Mouse (Mus musculus): ENCODE measurements around the gene Dgka. TPM values are rescaled to one million over a fixed set of nuclear protein-coding genes. Genes with fewer than 3 reads are reported as not detected.

Gene Dgka
- polyA plus RNA-seq, 1 experiment from 2014 or later, result 6.8 TPM

GRCm38 (mm10) chr10:128704491-128705316 lies 40.0 kb downstream of the Dgka start, which contains the start of gene Cdk2:
TSS of gene Cdk2 (minus strand) at chr10:128705031.
- Histone ChIP-seq H3K4me3 (ENCODE audit: low read length) (peak within 1 kb of the TSS; percentile 94), H3K4me1 (ENCODE audit: insufficient read depth, low read length) (peaks cover 25% of the 10 kb centered on the region), H3K36me3 (ENCODE audit: insufficient read depth, low read length) (peaks cover 27% of the 10 kb centered on the region), H3K9ac (replicated peaks; ENCODE audit: low read length) (peak within 1 kb of the TSS; percentile 92), H3K4me2 (replicated peaks; ENCODE audit: low read depth, low read length) (peak within 1 kb of the TSS; percentile 85), H3K27ac (ENCODE audit: low read length) (peak within 1 kb of the TSS; percentile 99), H3K27me3 (ENCODE audit: insufficient read depth, low read length) (no peaks in the 10 kb centered on the region), H3K9me3 (ENCODE audit: low read length) (no peaks in the 10 kb centered on the region)
- under 1% methylated on average over 54 of the region's 62 CpGs for WGBS
- ATAC-seq (ENCODE audit: low FRiP score, low TSS enrichment), result peak; percentile 94

GRCm38 (mm10) chr10:128703895-128704294 lies 40.8 kb downstream of the Dgka start, which contains the start of gene Pmel:
TSS of gene Pmel (plus strand) at chr10:128704195.
- peak within 1 kb of the TSS; percentile 92 for H3K9ac ChIP-seq (replicated peaks; ENCODE audit: low read length)
- H3K27ac ChIP-seq (ENCODE audit: low read length), result peak within 1 kb of the TSS; percentile 99
- H3K4me1 ChIP-seq (ENCODE audit: insufficient read depth, low read length), result peaks cover 25% of the 10 kb centered on the region
- peak within 1 kb of the TSS; percentile 85 for H3K4me2 ChIP-seq (replicated peaks; ENCODE audit: low read depth, low read length)
- no peaks in the 10 kb centered on the region for H3K27me3 ChIP-seq (ENCODE audit: insufficient read depth, low read length)
- H3K36me3 ChIP-seq (ENCODE audit: insufficient read depth, low read length), result peaks cover 35% of the 10 kb centered on the region
- WGBS, result 3% methylated on average over 4 of the region's 4 CpGs
- ATAC-seq (ENCODE audit: low FRiP score, low TSS enrichment), result no peak
- H3K9me3 ChIP-seq (ENCODE audit: low read length), result no peaks in the 10 kb centered on the region
- H3K4me3 ChIP-seq (ENCODE audit: low read length), result peak within 1 kb of the TSS; percentile 94

- Histone ChIP-seq H3K27ac (ENCODE audit: low read length) (no peak overlapping the region), H3K9me3 (ENCODE audit: low read length) (no peaks in the 10 kb centered on the region), H3K4me2 (replicated peaks; ENCODE audit: low read depth, low read length) (no peak overlapping the region), H3K36me3 (ENCODE audit: insufficient read depth, low read length) (peaks cover 44% of the 10 kb centered on the region), H3K9ac (replicated peaks; ENCODE audit: low read length) (no peak overlapping the region), H3K27me3 (ENCODE audit: insufficient read depth, low read length) (no peaks in the 10 kb centered on the region), H3K4me3 (ENCODE audit: low read length) (no peak overlapping the region), H3K4me1 (ENCODE audit: insufficient read depth, low read length) (peaks cover 25% of the 10 kb centered on the region)
- WGBS, result 73% methylated on average over 6 of the region's 6 CpGs
- no peak for ATAC-seq (ENCODE audit: low FRiP score, low TSS enrichment)
Measured at GRCm38 (mm10) chr10:128702328-128703007, 42.2 kb downstream of the Dgka start.

GRCm38 (mm10) chr10:128700712-128701111 lies 43.9 kb downstream of the Dgka start:
- H3K9me3 ChIP-seq (ENCODE audit: low read length), result no peaks in the 10 kb centered on the region
- WGBS, result 97% methylated on average over 5 of the region's 5 CpGs
- H3K27ac ChIP-seq (ENCODE audit: low read length), result no peak overlapping the region
- no peaks in the 10 kb centered on the region for H3K27me3 ChIP-seq (ENCODE audit: insufficient read depth, low read length)
- no peak for ATAC-seq (ENCODE audit: low FRiP score, low TSS enrichment)
- H3K36me3 ChIP-seq (ENCODE audit: insufficient read depth, low read length), result peaks cover 47% of the 10 kb centered on the region
- no peak overlapping the region for H3K4me3 ChIP-seq (ENCODE audit: low read length)
- H3K9ac ChIP-seq (replicated peaks; ENCODE audit: low read length), result no peak overlapping the region
- H3K4me1 ChIP-seq (ENCODE audit: insufficient read depth, low read length), result peaks cover 25% of the 10 kb centered on the region
- H3K4me2 ChIP-seq (replicated peaks; ENCODE audit: low read depth, low read length), result no peak overlapping the region

GRCm38 (mm10) chr10:128699611-128700010 lies 45.0 kb downstream of the Dgka start:
- ATAC-seq (ENCODE audit: low FRiP score, low TSS enrichment), result no peak
- Histone ChIP-seq H3K9ac (replicated peaks; ENCODE audit: low read length) (no peak overlapping the region), H3K4me3 (ENCODE audit: low read length) (no peak overlapping the region), H3K9me3 (ENCODE audit: low read length) (no peaks in the 10 kb centered on the region), H3K27me3 (ENCODE audit: insufficient read depth, low read length) (no peaks in the 10 kb centered on the region), H3K27ac (ENCODE audit: low read length) (no peak overlapping the region), H3K4me1 (ENCODE audit: insufficient read depth, low read length) (peaks cover 26% of the 10 kb centered on the region), H3K36me3 (ENCODE audit: insufficient read depth, low read length) (peaks cover 47% of the 10 kb centered on the region), H3K4me2 (replicated peaks; ENCODE audit: low read depth, low read length) (no peak overlapping the region)
- WGBS, result 78% methylated on average over 11 of the region's 11 CpGs

GRCm38 (mm10) chr10:128699006-128699405 lies 45.6 kb downstream of the Dgka start:
- Histone ChIP-seq H3K9ac (replicated peaks; ENCODE audit: low read length) (no peak overlapping the region), H3K9me3 (ENCODE audit: low read length) (no peaks in the 10 kb centered on the region), H3K4me2 (replicated peaks; ENCODE audit: low read depth, low read length) (no peak overlapping the region), H3K4me3 (ENCODE audit: low read length) (no peak overlapping the region), H3K27ac (ENCODE audit: low read length) (no peak overlapping the region), H3K27me3 (ENCODE audit: insufficient read depth, low read length) (no peaks in the 10 kb centered on the region), H3K36me3 (ENCODE audit: insufficient read depth, low read length) (peaks cover 47% of the 10 kb centered on the region), H3K4me1 (ENCODE audit: insufficient read depth, low read length) (peaks cover 28% of the 10 kb centered on the region)
- ATAC-seq (ENCODE audit: low FRiP score, low TSS enrichment), result no peak
- WGBS, result 77% methylated on average over 5 of the region's 5 CpGs

- peak overlapping the region; percentile 70 for H3K4me2 ChIP-seq (replicated peaks; ENCODE audit: low read depth, low read length)
- H3K27ac ChIP-seq (ENCODE audit: low read length), result peak overlapping the region; percentile 75
- 86% methylated on average over 6 of the region's 6 CpGs for WGBS
- peaks cover 40% of the 10 kb centered on the region for H3K36me3 ChIP-seq (ENCODE audit: insufficient read depth, low read length)
- H3K9me3 ChIP-seq (ENCODE audit: low read length), result no peaks in the 10 kb centered on the region
- no peak for ATAC-seq (ENCODE audit: low FRiP score, low TSS enrichment)
- H3K4me3 ChIP-seq (ENCODE audit: low read length), result no peak overlapping the region
- peak overlapping the region; percentile 53; the same call in 1 of the 2 replicates for H3K9ac ChIP-seq (replicated peaks; ENCODE audit: low read length)
- H3K27me3 ChIP-seq (ENCODE audit: insufficient read depth, low read length), result no peaks in the 10 kb centered on the region
- H3K4me1 ChIP-seq (ENCODE audit: insufficient read depth, low read length), result peaks cover 14% of the 10 kb centered on the region
Measured at GRCm38 (mm10) chr10:128697072-128697725, 47.5 kb downstream of the Dgka start.

- Histone ChIP-seq H3K36me3 (ENCODE audit: insufficient read depth, low read length) (peaks cover 30% of the 10 kb centered on the region), H3K9me3 (ENCODE audit: low read length) (no peaks in the 10 kb centered on the region), H3K4me1 (ENCODE audit: insufficient read depth, low read length) (peaks cover 14% of the 10 kb centered on the region), H3K9ac (replicated peaks; ENCODE audit: low read length) (peak within 1 kb of the TSS; percentile 88), H3K4me2 (replicated peaks; ENCODE audit: low read depth, low read length) (peak within 1 kb of the TSS; percentile 70), H3K27ac (ENCODE audit: low read length) (peak within 1 kb of the TSS; percentile 99), H3K4me3 (ENCODE audit: low read length) (peak within 1 kb of the TSS; percentile 80), H3K27me3 (ENCODE audit: insufficient read depth, low read length) (no peaks in the 10 kb centered on the region)
- WGBS, result under 1% methylated on average over 38 of the region's 40 CpGs
- ATAC-seq (ENCODE audit: low FRiP score, low TSS enrichment), result peak; percentile 99
Measured at GRCm38 (mm10) chr10:128695992-128696807, 48.5 kb downstream of the Dgka start, which contains the start of gene Rab5b. TSS of gene Rab5b (minus strand) at chr10:128696264.

- peak overlapping the region; percentile 70 for H3K4me2 ChIP-seq (replicated peaks; ENCODE audit: low read depth, low read length)
- H3K9me3 ChIP-seq (ENCODE audit: low read length), result no peaks in the 10 kb centered on the region
- H3K27me3 ChIP-seq (ENCODE audit: insufficient read depth, low read length), result no peaks in the 10 kb centered on the region
- peaks cover 14% of the 10 kb centered on the region for H3K4me1 ChIP-seq (ENCODE audit: insufficient read depth, low read length)
- peaks cover 23% of the 10 kb centered on the region for H3K36me3 ChIP-seq (ENCODE audit: insufficient read depth, low read length)
- peak overlapping the region; percentile 80 for H3K4me3 ChIP-seq (ENCODE audit: low read length)
- H3K27ac ChIP-seq (ENCODE audit: low read length), result peak overlapping the region; percentile 99
- no peak for ATAC-seq (ENCODE audit: low FRiP score, low TSS enrichment)
- peak overlapping the region; percentile 88 for H3K9ac ChIP-seq (replicated peaks; ENCODE audit: low read length)
- under 1% methylated on average over 20 of the region's 22 CpGs for WGBS
Measured at GRCm38 (mm10) chr10:128695411-128695991, 49.2 kb downstream of the Dgka start.
